Mouse (Mus musculus) forebrain, embryonic 13.5 days (tissue): Measurements from ENCODE around the gene Rnf216. TPM values are rescaled to one million over a fixed set of nuclear protein-coding genes. Genes with fewer than 3 reads are reported as not detected.
A peak's percentile ranks its signal among the peaks of the same experiment; 100 is the strongest.

Experiments used
- ATAC-seq: fragments of 200-750 bp; cut with Nextera tagmentation; 2 replicates; pipeline ENCODE4 v1.8.0; 2017
- H3K27ac ChIP-seq: fragments of 300-500 bp; sonication (generic); 2 replicates; pipeline ENCODE4 v1.5.1; 2015; ENCODE audit warnings: inconsistent platforms, mild to moderate bottlenecking, moderate library complexity
- H3K27me3 ChIP-seq: fragments of 300-500 bp; sonication (generic); 2 replicates; pipeline ENCODE4 v1.6.1; 2015; ENCODE audit warnings: mild to moderate bottlenecking, inconsistent platforms
- H3K36me3 ChIP-seq: fragments of 300-500 bp; sonication (generic); 2 replicates; pipeline ENCODE4 v1.6.1; 2015; ENCODE audit warnings: mild to moderate bottlenecking, inconsistent platforms; ENCODE audit not compliant: poor library complexity, severe bottlenecking
- H3K4me1 ChIP-seq: fragments of 300-500 bp; sonication (generic); 2 replicates; pipeline ENCODE4 v1.6.1; 2015; ENCODE audit warnings: inconsistent platforms
- H3K4me2 ChIP-seq: fragments of 300-500 bp; sonication (generic); 2 replicates; pipeline ENCODE4 v1.6.1; 2015; ENCODE audit warnings: inconsistent platforms, mild to moderate bottlenecking, moderate library complexity
- H3K4me3 ChIP-seq: fragments of 300-500 bp; sonication (generic); 2 replicates; pipeline ENCODE4 v1.5.1; 2015; ENCODE audit warnings: mild to moderate bottlenecking, inconsistent platforms
- H3K9ac ChIP-seq: fragments of 300-500 bp; sonication (generic); 2 replicates; pipeline ENCODE4 v1.6.1; 2015; ENCODE audit warnings: mild to moderate bottlenecking, inconsistent platforms
- H3K9me3 ChIP-seq: fragments of 300-500 bp; sonication (generic); replicated peaks from 2 replicates; pipeline ENCODE4 v1.6.1; 2016; ENCODE audit warnings: inconsistent platforms
- WGBS: fragments of 180-500 bp; shearing (Covaris S2); methylation state at CpG from one replicate; pipeline ENCODE4 v1.1.7; 2015; 5-methylcytosine and 5-hydroxymethylcytosine counted together
- microRNA-seq: library from miRNA; unstranded; fragments of <30 nt; microRNA quantifications from one replicate; pipeline ENCODE4, GENCODE M21; 2016
- polyA plus RNA-seq: library from polyadenylated mRNA; unstranded; fragments of >200 nt; fragmentation: Nextera tagmentation; extraction: Ambion mirVana; gene quantifications from 2 replicates; pipeline ENCODE4 v1.2.1, GENCODE M21; 2015

The Rnf216 gene
- polyA plus RNA-seq, 1 experiment from 2014 or later = 36.7 TPM

- H3K9me3 ChIP-seq = no peaks in the 10 kb centered on the region
- no peak overlapping the region for H3K4me2 ChIP-seq
- no peaks in the 10 kb centered on the region for H3K27me3 ChIP-seq
- H3K9ac ChIP-seq = no peak overlapping the region
- peak overlapping the region; percentile 1; the same call in 1 of the 2 replicates for H3K27ac ChIP-seq
- 79% methylated on average over 6 of the region's 6 CpGs for WGBS
- no peak overlapping the region for H3K4me3 ChIP-seq
- H3K36me3 ChIP-seq = no peaks in the 10 kb centered on the region
- 0 out of 2 replicates have a peak, but pooled peaks cover 7% of the 10 kb centered on the region for H3K4me1 ChIP-seq
- ATAC-seq = no peak
These were observed 162.4 kb downstream of the Rnf216 start for GRCm38 (mm10) chr5:142950405-142950804.

GRCm38 (mm10) chr5:142949580-142949979 lies 163.2 kb downstream of the Rnf216 start:
- ATAC-seq = no peak
- no peak overlapping the region for H3K4me3 ChIP-seq
- no peaks in the 10 kb centered on the region for H3K9me3 ChIP-seq
- no peak overlapping the region for H3K9ac ChIP-seq
- no peaks in the 10 kb centered on the region for H3K36me3 ChIP-seq
- H3K4me2 ChIP-seq = no peak overlapping the region
- no peaks in the 10 kb centered on the region for H3K27me3 ChIP-seq
- H3K27ac ChIP-seq = no peak overlapping the region
- 0 out of 2 replicates have a peak, but pooled peaks cover 7% of the 10 kb centered on the region for H3K4me1 ChIP-seq
- WGBS = 70% methylated on average over 6 of the region's 6 CpGs

- Histone ChIP-seq H3K9ac (no peak overlapping the region), H3K4me2 (no peak overlapping the region), H3K4me1 (0 out of 2 replicates have a peak, but pooled peaks cover 7% of the 10 kb centered on the region), H3K4me3 (no peak overlapping the region), H3K36me3 (no peaks in the 10 kb centered on the region), H3K27me3 (no peaks in the 10 kb centered on the region), H3K27ac (no peak overlapping the region), H3K9me3 (no peaks in the 10 kb centered on the region)
- whole genome bisulfite sequencing = 88% methylated on average over 7 of the region's 7 CpGs
- no peak for ATAC-seq
These were observed 165.3 kb downstream of the Rnf216 start for GRCm38 (mm10) chr5:142947460-142947859.

GRCm38 (mm10) chr5:142944979-142945682 lies 167.7 kb downstream of the Rnf216 start:
- no peak for ATAC-seq
- Histone ChIP-seq H3K27ac (no peak overlapping the region), H3K4me2 (no peak overlapping the region), H3K9me3 (0 out of 2 replicates have a peak, but pooled peaks cover 3% of the 10 kb centered on the region), H3K4me3 (no peak overlapping the region), H3K27me3 (no peaks in the 10 kb centered on the region), H3K9ac (no peak overlapping the region), H3K4me1 (0 out of 2 replicates have a peak, but pooled peaks cover under 1% of the 10 kb centered on the region), H3K36me3 (no peaks in the 10 kb centered on the region)
- WGBS = 77% methylated on average over 8 of the region's 8 CpGs

Small RNAs within 50 kb of the gene (microRNA-seq; reads per million reads assigned to microRNA genes)
- not detected for gene Gm44405

Other genes with a start within 250 kb of the Rnf216 start
- gene Fbxl18, start 217.6 kb downstream of the Rnf216 start, polyA plus RNA-seq = 30.7 and 35.1 TPM in 2 replicates
- gene Actb, start 206.2 kb downstream of the Rnf216 start, polyA plus RNA-seq = 15,903 and 18,325 TPM in 2 replicates
- gene Fscn1, start 152.7 kb downstream of the Rnf216 start, polyA plus RNA-seq = 521 and 522 TPM in 2 replicates
- gene Olfr718-ps1, start 34.6 kb upstream of the Rnf216 start, polyA plus RNA-seq = 0.05 TPM in 1 of 2 replicates, not detected in the other
- gene Rbak, start 67.8 kb upstream of the Rnf216 start, polyA plus RNA-seq = 14.9 and 15.7 TPM in 2 replicates
- gene Spdye4b, start 68.0 kb upstream of the Rnf216 start, polyA plus RNA-seq = not detected in 2 replicates
- not detected in 2 replicates for gene Spdye4a, start 113.9 kb upstream of the Rnf216 start, polyA plus RNA-seq
- 22.7 and 23.5 TPM in 2 replicates for gene Zfp12, start 122.2 kb upstream of the Rnf216 start, polyA plus RNA-seq
- gene Zfp316, start 157.0 kb upstream of the Rnf216 start, polyA plus RNA-seq = 5.8 and 6.1 TPM in 2 replicates
- not detected in 2 replicates for gene Zfp853, start 180.6 kb upstream of the Rnf216 start, polyA plus RNA-seq
- gene E130309D02Rik, start 202.4 kb upstream of the Rnf216 start, polyA plus RNA-seq = 50.0 and 51.5 TPM in 2 replicates
- gene Zdhhc4, start 216.3 kb upstream of the Rnf216 start, polyA plus RNA-seq = 68.4 and 78.9 TPM in 2 replicates
- 0.15 and 0.23 TPM in 2 replicates for gene Grid2ip, start 244.3 kb upstream of the Rnf216 start, polyA plus RNA-seq